Comparison of ENCODE assay signal across 17 mouse cellular contexts in the genomic region with DNA sequence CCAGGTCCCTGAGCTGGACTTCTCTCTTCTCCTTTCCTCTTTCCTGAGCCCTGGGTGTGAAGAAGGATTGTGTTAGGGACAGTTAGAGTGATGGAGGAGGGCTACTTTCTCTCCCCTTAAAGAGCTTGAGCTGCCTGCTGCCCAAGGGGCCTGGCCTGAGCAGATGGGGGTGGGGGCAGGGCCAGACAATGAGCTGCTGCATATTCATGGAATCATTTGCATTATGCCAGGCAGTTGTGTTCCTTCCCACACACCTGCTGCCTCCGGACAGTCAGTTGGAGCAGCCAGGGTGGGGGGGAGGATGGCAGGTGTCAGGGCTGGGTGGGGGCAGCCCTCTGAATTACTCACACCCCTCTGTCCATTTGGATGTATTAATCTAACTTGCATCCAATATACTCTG. TPM values are rescaled to one million over a fixed set of nuclear protein-coding genes. Genes with fewer than 3 reads are reported as not detected.
DNase-seq lines count a peak whose midpoint lies in the region; ATAC-seq and TF ChIP-seq lines count a peak whose summit lies in the region.
"Had no signal": no experiment of that assay in that cellular context is flagged by ENCODE, and none has a peak within 500 bp of the region (broad histone marks: within the 10 kb centered on the region; RNA-seq: fewer than 3 reads in every experiment).

No protein-coding gene starts in this region.

- no peak for TF ChIP-seq CTCF in intestine, postnatal 0 days (IDR thresholded peaks at IDR 0.05; ENCODE audit: low read depth)

- H3K4me3 ChIP-seq in hindbrain, embryonic 10.5 days: peak overlapping the region; percentile 27
- H3K4me3 ChIP-seq in midbrain, embryonic 15.5 days: no peak overlapping the region
- H3K4me3 ChIP-seq in intestine, postnatal 0 days (ENCODE audit: low read depth, low read length): no peak overlapping the region
- H3K4me3 ChIP-seq: myocyte had no signal

- DNase-seq in frontal cortex, postnatal 14 days (ENCODE audit: low spot score in 2 of 2): no peak
- DNase-seq in brain, adult 2 months (ENCODE audit: low read depth, low spot score): peak; percentile 78
- DNase-seq in hindbrain, embryonic 10.5 days (ENCODE audit: low spot score): peak; percentile 72
- DNase-seq in adrenal gland, postnatal 4 days (ENCODE audit: low spot score in 2 of 2): no peak
- no peak for DNase-seq in urinary bladder, postnatal 10 days (ENCODE audit: low spot score)
- DNase-seq: B cell, adult 2 months; gastrocnemius, postnatal 10 days; kidney, adult 9 months had no signal

- no peak overlapping the region; the same call in 1 of the 2 replicates for H3K9ac ChIP-seq in midbrain, embryonic 15.5 days
- no peak overlapping the region for H3K9ac ChIP-seq in intestine, postnatal 0 days (ENCODE audit: low read depth, low read length)

- 0 out of 2 replicates have a peak, but pooled peaks cover 5% of the 10 kb centered on the region for H3K9me3 ChIP-seq in hindbrain, embryonic 10.5 days
- H3K9me3 ChIP-seq in midbrain, embryonic 15.5 days: no peaks in the 10 kb centered on the region
- H3K9me3 ChIP-seq in intestine, postnatal 0 days (ENCODE audit: control insufficient read depth): no peaks in the 10 kb centered on the region

- peaks cover 43% of the 10 kb centered on the region for H3K36me3 ChIP-seq in hindbrain, embryonic 10.5 days
- H3K36me3 ChIP-seq in midbrain, embryonic 15.5 days (replicated peaks): peaks cover 19% of the 10 kb centered on the region
- H3K36me3 ChIP-seq in intestine, postnatal 0 days (ENCODE audit: control insufficient read depth, insufficient read depth): no peaks in the 10 kb centered on the region

- no peaks in the 10 kb centered on the region; the same call in 1 of the 2 replicates for H3K27me3 ChIP-seq in hindbrain, embryonic 10.5 days (ENCODE audit: insufficient read depth, poor library complexity, severe bottlenecking)
- H3K27me3 ChIP-seq in midbrain, embryonic 15.5 days (replicated peaks): no peaks in the 10 kb centered on the region
- H3K27me3 ChIP-seq in intestine, postnatal 0 days (replicated peaks; ENCODE audit: control insufficient read depth, insufficient read depth, low read length): no peaks in the 10 kb centered on the region

- peak overlapping the region; percentile 88 for H3K27ac ChIP-seq in hindbrain, embryonic 10.5 days
- H3K27ac ChIP-seq in midbrain, embryonic 15.5 days: peak overlapping the region; percentile 62
- no peak overlapping the region for H3K27ac ChIP-seq in intestine, postnatal 0 days (ENCODE audit: low read depth, low read length)

- WGBS in hindbrain, embryonic 10.5 days: 21% methylated on average over 1 of the region's 1 CpGs
- 5% methylated on average over 1 of the region's 1 CpGs for WGBS in midbrain, embryonic 15.5 days
- WGBS in intestine, postnatal 0 days: 38% methylated on average over 1 of the region's 1 CpGs

- H3K4me2 ChIP-seq in midbrain, embryonic 15.5 days: peak overlapping the region; percentile 16
- no peak overlapping the region for H3K4me2 ChIP-seq in intestine, postnatal 0 days (replicated peaks; ENCODE audit: low read depth)

- peak; percentile 75 for ATAC-seq in frontal cortex, adult (ENCODE audit: low TSS enrichment)
- ATAC-seq in midbrain, embryonic 15.5 days (replicated peaks): peak; percentile 50
- no peak for ATAC-seq in intestine, postnatal 0 days
- ATAC-seq: lung, postnatal 0 days had no signal

- peaks cover 55% of the 10 kb centered on the region for H3K4me1 ChIP-seq in hindbrain, embryonic 10.5 days (replicated peaks)
- H3K4me1 ChIP-seq in midbrain, embryonic 15.5 days: peaks cover 43% of the 10 kb centered on the region
- no peaks in the 10 kb centered on the region for H3K4me1 ChIP-seq in intestine, postnatal 0 days (replicated peaks; ENCODE audit: control insufficient read depth, insufficient read depth, low read length)

RNA-seq across cellular contexts. Expression of a gene that starts 16.7 kb away (rescaled TPM):
- 3.5 and 7.3 TPM in 2 replicates for polyA plus RNA-seq in hindbrain, embryonic 10.5 days (2016; fragmentation: Nextera tagmentation; extraction: Ambion mirVana)
- polyA plus RNA-seq in midbrain, embryonic 15.5 days (2015; fragmentation: Nextera tagmentation; extraction: Ambion mirVana): 15.2 and 15.9 TPM in 2 replicates
- 1 to 10 TPM; 7.8 to 8.2 TPM for total RNA-seq in adrenal gland, postnatal 4 days (2021)
- polyA plus RNA-seq in intestine, postnatal 0 days (2015; fragmentation: Nextera tagmentation; extraction: Ambion mirVana): 0.18 and 0.24 TPM in 2 replicates

RNA-seq across cellular contexts. Expression of a gene that starts 32.2 kb away (rescaled TPM):
- 36.8 and 39.2 TPM in 2 replicates for polyA plus RNA-seq in hindbrain, embryonic 10.5 days (2016; fragmentation: Nextera tagmentation; extraction: Ambion mirVana)
- 24.6 and 25.8 TPM in 2 replicates for polyA plus RNA-seq in midbrain, embryonic 15.5 days (2015; fragmentation: Nextera tagmentation; extraction: Ambion mirVana)
- 10 to 100 TPM; 16.5 to 19.2 TPM for total RNA-seq in adrenal gland, postnatal 4 days (2021)
- polyA plus RNA-seq in intestine, postnatal 0 days (2015; fragmentation: Nextera tagmentation; extraction: Ambion mirVana): 13.5 and 15.1 TPM in 2 replicates

RNA-seq across cellular contexts. Expression of a gene that starts 44.8 kb away (rescaled TPM):
- 0.09 TPM in 1 of 2 replicates, not detected in the other for polyA plus RNA-seq in hindbrain, embryonic 10.5 days (2016; fragmentation: Nextera tagmentation; extraction: Ambion mirVana)
- polyA plus RNA-seq in midbrain, embryonic 15.5 days (2015; fragmentation: Nextera tagmentation; extraction: Ambion mirVana): 0.80 and 1.0 TPM in 2 replicates
- total RNA-seq in adrenal gland, postnatal 4 days (2021): under 1 TPM in 1 of 2 experiments, not detected in 1; 0.20 TPM
- not detected in 2 replicates for polyA plus RNA-seq in intestine, postnatal 0 days (2015; fragmentation: Nextera tagmentation; extraction: Ambion mirVana)
- total RNA-seq: common myeloid progenitor, adult 5-6 weeks; gastrocnemius, postnatal 10 days had no signal
- polyA plus RNA-seq: heart, postnatal 0 days; limb, embryonic 11.5 days; lung, postnatal 0 days; myocyte; urinary bladder, adult 2 months had no signal

RNA-seq across cellular contexts. Expression of a gene that starts 48.7 kb away (rescaled TPM):
- 4.1 and 5.0 TPM in 2 replicates for polyA plus RNA-seq in hindbrain, embryonic 10.5 days (2016; fragmentation: Nextera tagmentation; extraction: Ambion mirVana)
- 5.8 and 6.2 TPM in 2 replicates for polyA plus RNA-seq in midbrain, embryonic 15.5 days (2015; fragmentation: Nextera tagmentation; extraction: Ambion mirVana)
- 1 to 10 TPM; 7.2 to 8.3 TPM for total RNA-seq in adrenal gland, postnatal 4 days (2021)
- polyA plus RNA-seq in intestine, postnatal 0 days (2015; fragmentation: Nextera tagmentation; extraction: Ambion mirVana): 1.1 and 1.2 TPM in 2 replicates

Comparison
In these comparisons a context has a peak if more than half of its experiments do, and no peak if none do; other contexts are left out.
1. DNase-seq: peak in brain, adult 2 months (single experiment) and hindbrain, embryonic 10.5 days (single experiment); none in frontal cortex, postnatal 14 days (0 of 2), adrenal gland, postnatal 4 days (0 of 2) and urinary bladder, postnatal 10 days (single experiment).